Mouse (Mus musculus) R1 (cell line): ENCODE results near the gene Xrra1.
"Not testable (repeated sequence)": the region's sequence is repeated elsewhere in the genome, so short reads cannot be mapped to it uniquely, and the experiment has no call there.

Experiments used
- DNase-seq: peaks from one replicate; pipeline ENCODE4 v3.0.0-alpha.2; 2018; ENCODE audit warnings: low read depth, low spot score

Gene Xrra1

DNA sequence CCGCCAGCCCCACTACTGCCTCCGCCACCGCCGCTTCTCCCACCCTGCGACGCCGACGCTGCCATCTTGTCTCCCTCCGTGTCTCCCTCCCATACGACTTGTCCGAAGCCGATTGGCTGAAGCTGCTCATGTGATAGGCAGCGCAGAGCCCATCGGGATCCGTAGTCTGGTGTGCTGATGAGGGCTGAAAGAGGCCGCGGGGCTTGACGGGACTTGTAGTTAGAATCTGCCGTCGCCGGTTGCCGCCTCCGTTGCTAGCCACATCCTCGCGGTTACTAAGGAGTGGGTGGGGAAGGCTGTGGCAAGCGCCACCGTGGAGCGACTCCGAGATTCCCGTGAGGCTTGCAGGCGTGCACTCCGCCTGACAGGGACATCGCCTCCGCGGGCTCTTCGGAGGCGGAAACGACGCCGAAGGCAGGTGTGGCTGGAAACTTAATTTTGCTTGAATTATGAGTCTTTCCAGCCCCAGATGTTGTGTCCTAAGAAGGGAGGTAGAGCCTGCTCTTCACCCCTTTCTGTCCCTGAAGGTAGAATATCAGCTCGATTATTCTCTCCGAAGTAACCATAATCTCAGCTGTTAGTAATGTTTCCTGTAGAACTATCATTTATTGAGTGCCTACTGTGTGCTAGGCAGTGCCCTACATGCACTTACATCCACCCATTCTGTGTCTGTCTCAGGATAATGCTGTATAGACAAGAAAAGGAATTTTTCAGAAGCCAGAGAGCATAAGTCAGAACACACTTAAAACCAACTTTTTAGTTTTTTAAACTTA lies at the start of gene Xrra1:
Gene Xrra1 (plus strand): TSS at position 304 of the 773 bp plus-strand sequence.
- DNase-seq = peak; percentile 100

DNA sequence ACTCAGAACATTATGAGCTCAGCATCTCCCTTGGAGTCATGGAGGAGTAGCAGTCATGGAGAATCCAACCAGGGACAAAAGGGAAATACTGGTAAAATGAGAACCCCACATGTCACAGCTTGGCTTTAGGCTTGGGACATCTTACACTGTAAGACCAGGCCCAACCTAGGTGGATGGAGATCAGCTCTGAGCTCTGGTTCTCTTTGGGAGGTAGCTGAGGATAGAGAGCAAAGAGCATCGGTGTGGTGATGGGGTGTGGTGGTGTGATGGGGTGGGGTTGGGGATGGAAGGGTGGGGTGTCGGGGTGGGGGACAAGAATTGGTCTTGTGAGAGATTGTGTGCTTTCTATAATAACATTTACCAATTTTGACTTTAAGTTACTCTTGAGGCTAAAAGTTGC lies 48.1 kb upstream of the Xrra1 start:
- no peak for DNase-seq

DNA sequence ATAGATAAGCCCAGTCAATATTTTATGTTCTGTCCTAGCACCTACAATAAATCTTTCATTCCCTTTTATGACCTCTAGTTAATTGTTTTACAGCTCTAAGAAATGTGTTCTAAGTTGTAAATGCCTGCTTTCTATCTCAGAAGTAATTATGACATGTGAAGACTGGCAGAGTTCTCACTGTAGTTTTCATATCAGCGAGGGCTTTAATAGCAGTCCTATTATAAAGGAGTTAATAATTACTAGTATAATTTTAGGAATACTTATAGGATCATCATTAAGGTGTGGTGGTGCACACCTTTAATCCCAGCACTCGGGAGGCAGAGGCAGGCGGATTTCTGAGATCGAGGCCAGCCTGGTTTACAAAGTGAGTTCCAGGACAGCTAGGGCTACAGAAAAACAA lies 47.3 kb upstream of the Xrra1 start:
- DNase-seq = no peak

DNA sequence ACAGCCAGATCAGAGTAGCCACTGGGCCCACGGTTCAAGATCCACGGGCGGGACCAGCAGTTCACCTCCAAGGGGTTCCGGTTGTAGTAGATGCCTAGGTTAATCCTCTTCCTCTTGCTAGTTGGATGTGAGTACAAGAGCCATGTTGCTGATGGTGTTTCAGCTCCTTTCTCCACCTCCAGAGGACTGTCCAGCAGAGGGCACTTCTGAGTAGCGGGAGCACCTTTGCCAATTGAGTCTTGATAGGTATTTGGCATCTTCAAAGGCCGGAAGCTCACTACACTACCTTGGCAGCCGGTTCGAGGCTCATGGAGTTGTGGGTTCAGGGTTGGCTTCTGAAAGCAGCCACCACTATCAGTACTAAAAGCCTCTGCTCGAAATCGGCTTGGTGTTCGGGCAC lies 45.5 kb upstream of the Xrra1 start:
- peak; percentile 62 for DNase-seq

DNA sequence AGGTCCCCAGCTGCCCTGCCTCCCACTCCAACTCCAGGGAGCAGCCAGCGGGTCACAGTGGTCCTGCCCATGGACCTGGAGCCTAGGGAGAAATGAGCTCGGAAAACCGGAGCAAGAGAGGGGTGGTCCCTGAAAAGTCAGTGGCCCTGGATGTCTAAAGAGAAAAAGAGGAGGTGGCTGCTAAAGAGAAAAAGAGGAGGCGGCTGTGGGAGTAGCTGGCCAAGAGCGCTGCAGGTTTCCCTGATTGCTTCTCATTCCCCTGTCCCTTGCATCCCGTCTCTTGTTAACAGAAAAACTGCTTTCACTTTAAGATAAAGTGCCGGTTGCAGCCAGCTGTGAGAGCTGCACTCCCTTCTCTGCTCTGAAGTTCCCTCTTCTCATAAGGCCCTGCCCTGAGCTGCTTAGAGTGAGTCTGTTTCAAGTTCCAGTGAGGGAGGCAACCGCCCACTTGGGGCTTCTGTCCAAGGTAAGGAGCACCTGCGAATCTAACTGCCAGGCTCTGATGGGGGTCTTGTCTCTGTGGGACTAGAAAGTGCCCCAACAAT lies 40.7 kb upstream of the Xrra1 start:
- not testable (repeated sequence) for DNase-seq

DNA sequence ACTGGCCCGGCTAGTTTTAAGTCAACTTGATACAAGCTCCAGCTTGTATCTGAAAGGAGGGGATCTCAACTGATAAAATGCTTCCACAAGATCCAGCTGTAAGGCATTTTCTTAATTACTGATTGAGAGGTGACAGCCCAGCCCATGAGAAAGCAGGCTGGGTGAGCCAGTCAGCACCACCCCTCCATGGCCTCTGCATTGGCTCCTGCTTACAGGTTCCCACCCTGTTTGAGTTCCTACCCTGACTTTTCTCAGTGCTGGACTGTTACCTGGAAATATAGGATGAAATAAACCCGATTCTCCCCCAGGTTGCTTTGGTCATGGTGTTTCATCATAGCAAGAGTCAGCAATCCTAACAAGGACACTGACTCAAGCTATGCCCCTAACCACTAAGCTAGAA lies 37.0 kb upstream of the Xrra1 start:
- no peak for DNase-seq

DNA sequence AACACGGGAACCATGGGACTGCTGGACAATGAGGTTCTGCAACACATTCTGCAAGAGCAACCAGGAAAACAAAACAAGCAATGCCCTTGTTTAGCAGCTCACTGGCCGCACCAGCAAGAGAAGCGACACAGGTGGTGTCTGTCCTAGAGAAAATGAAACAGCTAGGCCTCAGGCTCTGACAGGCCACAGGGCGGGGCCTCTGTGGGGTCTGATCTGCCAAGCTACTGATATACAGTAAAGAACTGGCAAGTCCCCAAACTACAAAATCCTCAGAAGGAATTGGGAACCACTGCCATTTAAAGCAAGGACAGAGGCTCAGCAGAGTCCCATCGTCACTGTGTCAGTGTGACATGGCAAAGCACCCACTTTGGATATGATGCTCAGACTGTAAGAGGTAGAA lies 36.5 kb upstream of the Xrra1 start:
- no peak for DNase-seq

DNA sequence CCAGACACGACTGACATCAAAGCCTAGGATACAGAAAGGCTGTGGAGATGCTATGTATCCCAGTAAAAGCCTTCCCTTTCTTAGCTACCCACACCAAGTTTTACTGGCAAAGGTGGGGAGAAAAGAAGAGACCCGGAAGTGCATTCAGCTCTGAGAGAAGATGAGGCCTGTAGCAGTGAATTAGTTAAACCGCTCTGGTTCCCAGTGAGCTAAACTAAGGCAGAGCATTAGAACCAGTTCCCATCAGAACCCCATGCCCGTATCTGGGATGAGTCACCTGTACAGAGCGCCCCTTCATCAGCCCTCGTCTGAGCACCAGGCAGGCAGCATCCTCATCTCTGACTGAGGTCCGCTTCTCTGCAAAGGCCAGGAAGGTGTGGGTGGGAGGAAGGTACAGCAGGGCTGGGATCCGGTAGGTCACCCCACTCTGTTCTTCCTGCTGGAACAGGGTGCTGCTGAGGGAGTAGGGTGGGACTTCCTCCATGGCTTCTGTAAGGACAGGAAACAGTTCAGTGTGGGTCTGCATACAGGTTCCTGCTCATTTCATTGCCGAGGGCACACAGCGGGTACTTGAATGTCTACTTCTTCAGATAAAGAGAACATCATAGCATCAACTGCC lies 35.8 kb upstream of the Xrra1 start:
- no peak for DNase-seq

DNA sequence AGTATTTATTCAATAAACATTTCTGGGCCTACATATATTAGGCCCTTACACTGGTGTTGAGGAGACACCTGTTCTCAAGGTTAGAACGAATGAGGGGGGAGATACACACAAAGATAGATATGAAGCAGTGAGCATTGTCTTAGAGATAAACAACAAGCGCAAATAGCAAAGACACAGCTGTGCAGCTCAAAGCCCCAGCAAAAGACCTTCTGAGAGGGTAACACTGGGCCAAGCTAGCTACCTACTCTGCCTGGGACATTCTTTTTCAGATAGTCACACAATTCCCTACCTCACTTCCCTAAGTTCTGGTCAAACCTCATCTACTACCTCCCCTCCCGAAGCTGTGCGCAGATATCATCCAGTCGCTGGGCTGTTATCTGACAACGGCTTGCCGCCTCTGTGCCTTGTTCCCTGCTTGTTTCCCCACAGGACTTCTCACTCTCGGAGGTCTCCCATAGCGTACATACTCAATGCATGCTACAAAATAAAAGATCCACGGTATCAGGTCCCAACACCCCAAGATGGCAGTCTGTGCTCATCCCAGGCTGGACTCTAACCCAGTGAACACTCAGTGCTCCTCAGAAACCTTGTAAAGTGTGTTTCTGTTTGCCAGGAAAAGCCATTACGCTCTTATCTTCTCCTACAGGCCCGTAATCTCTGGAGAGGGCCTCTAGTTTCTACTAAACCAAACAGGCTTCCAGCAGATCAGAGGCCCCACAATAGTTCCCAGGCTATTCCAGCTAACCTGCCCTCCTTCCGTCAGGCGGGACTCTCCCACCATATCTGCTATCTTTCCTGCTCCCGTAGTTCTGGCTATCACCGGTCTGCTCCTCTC lies 34.0 kb upstream of the Xrra1 start:
- no peak for DNase-seq

DNA sequence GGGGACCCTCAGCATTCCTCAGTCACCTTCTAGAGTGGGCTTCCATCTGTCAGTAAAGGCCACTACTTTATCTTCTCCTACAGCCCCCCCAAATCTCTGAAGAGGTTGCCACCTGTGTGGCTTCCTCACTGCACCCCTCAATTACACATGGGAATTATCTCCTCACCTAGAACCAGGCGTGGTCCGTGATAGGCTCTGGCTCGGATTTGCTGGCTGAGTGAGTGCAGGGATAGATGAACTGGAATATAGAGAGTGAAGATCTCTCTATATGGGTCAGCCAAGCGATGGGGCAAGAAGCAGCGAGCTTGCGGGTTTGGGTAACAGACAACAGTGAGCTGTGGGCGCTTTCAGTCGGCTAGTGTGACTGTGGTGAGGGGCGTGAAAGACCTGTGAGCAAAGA lies 33.4 kb upstream of the Xrra1 start:
- DNase-seq = no peak

DNA sequence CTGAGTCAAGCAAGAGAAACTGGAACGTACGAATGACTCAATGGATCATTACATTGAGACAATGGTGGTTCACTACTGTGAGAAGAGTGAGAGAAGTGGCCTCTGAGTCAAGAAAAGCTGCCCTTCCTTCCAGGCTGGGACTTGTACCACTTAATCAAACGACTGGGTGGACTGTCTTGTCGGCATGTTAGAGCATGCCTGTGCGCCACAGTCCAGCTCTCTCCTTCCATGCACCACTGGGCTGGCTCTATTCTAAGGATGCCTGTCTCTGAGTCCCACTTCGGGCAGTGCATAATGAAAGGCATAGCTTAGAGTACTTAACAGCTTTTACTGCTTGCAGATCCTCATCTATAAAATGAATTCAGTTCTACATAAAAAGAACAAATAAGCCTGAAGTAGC lies 32.8 kb upstream of the Xrra1 start:
- DNase-seq = no peak

DNA sequence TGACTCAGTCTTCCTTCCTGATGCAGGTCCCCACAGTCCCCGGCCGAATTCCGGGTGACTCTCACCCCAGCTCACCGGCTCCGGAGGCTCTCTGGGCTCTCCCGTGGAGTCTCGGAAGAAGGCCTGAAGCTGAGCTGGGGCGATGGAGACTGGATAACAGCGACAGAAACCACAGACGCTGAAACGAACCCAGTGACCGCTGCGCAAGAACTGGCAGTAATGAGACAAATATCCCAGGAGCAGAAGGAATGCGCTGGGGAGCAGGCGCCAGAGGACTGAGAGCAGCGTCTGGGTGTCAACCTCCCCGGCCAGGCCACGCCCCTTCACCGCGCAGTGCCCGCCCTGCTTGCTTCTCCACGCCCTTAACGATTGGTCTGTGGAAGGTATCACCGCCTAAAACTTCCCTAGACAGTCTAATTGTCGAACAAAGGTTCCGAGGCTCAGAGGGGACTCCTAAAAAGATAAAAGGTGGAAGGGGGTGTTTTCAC lies 30.8 kb upstream of the Xrra1 start, which contains the start of gene Neu3:
Gene Neu3 (minus strand): TSS at position 335 of the 488 bp plus-strand sequence.
- peak; percentile 96 for DNase-seq

DNA sequence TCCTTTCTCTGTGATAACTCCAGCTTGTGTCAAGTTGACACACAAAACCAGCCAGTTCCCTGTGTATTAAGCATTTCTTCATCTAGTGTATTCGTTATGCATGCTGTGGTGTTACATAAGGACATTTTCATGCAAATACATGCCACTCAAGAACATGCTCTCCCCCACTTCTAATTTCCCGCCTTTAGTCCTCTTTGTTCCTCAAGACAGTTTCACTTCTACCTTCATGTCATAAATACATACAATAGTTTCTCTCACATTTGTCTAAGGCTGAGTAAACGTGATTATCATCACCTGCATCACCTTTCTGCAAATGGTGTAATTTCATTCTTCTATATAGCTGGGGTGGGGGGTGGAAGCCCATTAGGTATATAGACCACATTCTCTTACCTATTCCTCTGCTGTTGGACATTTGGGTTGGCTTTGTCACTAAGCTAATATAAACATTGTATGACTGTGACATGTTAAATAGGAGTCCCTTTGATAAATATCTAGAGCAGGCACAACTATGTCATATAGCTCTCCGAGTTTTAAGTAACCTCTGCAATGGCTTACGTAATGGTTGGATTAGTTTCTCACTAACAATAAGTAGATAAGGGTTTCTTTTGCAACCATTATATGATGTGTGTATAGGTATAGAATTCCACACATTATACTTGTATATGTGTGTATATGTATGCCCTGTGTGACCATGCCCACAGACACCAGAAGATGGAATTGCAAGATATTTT lies 25.6 kb upstream of the Xrra1 start:
- DNase-seq = no peak

DNA sequence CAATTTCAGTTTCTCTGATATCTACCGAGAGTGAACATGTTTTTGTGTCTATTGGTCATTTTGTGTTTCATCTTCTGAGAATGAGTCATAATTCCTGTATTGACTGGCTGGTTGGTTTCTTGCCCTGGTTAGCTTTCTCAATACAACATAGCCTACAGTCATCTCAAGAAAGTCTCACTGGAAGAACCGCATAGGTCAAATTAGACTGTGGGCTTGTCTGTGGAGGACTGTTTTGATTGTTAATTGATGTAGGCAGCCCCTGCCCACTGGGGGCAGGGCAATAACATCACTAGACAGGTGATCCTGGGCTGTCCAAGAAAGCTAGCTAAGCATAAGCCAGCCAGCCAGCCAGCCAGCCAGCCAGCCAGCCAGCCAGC lies 25.1 kb upstream of the Xrra1 start:
- DNase-seq = no peak

DNA sequence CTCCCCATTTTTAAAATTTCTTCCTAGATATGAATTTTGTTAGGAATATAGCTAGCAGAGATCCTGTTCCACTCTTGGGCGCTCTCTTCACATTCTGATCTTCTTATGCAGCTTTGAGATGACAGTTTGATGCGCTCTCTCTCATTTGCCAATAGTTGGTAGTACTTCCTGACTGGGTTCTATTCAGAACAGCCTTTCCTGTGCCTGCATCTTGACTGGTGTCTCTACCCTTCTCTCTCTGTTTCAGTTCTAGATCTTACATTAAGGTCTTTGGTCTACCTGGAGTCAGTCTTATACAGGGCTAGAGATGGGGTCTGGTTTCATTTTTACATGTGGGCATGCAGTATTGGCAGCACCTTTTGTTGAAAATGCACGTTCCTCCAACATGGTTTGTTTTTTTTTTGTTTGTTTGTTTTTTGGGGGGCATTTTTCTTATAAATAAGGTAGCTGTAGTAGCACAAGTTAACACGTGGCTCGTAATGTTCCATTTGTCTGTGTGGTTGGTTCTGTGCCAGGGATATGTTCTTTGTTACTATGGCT lies 24.5 kb upstream of the Xrra1 start:
- no peak for DNase-seq

DNA sequence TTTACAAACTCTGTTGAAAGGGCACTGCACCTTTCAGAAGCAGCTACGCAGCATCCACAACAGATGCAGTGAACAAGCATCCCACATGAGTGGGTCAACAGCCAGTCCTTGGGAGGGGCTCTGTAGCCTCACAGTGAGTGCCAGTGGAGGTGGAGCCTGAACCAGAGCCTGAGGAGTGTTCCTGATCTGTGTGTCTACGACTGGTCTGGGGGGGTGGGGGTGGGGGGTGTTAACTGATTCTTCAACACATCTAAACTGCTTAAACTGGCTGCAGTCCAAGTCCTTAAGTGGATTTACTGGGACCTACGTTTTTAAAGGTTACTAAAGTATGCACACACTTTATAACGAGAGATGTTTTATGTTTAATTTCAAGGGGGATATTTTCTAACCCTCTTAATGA lies 22.1 kb upstream of the Xrra1 start:
- DNase-seq = no peak

DNA sequence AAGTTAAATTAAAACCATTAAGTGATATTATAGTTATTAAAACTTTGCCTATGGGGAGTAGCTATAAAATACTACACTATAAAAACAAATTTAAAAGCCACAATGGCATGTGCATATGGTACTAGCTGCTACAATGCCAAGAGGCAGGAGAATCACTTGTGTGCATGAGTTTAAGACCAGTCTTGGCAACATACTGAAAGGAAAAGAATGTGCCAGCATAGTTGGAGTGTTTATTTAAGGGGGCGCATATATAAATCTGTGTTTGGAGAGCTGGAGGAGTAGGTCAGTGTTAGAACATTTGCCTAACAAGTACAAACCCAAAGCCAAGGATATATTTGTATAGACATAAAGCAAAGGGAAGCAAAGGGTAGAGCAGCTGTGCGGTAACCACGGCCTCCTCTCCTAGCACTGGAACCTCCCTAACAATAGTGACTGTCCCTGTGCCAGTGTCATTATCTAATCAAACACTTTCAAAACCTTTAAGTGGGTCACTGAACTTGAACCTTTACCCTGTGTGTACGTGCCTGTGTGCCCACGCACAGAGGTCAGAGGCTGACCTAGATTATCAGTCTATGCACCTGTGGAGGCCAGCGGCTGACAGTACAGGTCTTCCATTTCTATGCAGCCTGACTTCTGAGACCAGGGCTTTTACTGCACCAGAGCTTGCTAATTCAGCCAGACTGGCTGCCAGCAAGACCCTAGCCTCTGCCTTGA lies 21.4 kb upstream of the Xrra1 start:
- no peak for DNase-seq

DNA sequence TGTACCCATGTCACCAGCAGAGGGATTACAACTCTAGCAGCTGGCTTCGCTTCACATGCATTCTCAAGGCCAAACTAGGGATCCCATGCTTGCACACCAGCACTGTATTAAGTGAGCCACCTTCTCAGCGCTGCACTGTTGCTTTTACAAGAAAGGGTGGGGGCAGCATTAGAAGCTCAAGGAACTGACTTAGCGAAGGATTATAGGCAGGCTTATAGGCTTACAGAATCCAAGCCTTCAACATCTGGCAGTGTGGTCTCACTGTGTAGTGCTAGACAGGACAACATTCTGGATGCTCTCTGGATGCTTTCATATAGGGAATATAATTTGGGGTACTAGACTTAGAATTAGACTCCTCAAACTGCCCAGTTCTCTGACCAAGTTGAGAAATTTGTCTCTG lies 20.7 kb upstream of the Xrra1 start:
- no peak for DNase-seq

DNA sequence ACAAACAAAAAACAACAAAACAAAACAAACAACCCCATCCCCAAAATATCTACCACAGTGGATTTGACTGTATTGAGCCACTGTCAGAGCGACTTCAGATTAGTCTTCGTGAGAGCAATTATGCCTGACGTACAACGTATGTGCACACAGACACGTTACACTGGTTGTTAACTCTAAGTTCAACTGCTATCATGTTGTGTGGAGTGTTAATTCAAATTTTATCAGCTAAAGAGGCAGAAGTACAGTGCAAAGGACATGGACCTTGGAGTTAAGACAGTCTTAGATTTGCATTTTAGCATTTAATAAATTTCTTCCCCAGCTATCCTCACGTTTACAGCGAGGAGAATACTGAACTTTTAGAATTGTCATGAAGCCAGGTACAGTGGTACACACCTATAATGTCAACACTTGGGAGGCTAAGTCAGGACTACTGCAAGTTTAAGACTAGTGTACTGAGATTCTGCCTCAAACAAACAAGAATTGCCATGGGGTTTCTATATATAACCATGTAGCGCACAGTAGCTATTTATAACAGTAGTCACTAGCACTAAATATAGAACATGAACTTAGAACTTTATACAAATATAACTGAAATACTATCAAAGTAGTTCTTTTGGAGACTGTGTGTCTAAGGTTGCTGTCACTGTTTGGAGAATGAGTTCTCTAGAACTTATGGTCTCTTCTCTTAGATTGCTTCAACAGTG lies 13.2 kb upstream of the Xrra1 start:
- DNase-seq = no peak

DNA sequence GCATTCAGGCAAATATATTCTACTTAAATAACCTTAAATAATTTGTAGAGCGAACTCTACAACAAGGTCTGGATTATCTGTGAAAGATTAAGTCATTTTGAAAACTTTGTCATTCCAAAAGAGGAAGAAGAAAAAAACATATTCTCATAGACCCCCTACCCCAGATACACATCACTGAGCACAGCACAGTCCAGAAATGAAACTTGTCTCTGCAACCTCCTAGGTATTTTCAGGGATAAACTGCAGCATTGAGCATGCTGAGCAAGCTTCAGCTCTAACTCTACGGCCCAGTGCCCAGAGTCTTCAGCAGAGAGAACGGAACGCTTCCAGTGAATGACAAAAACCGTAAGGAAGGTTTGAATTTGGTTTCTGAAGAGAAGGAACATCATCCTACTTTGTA lies 8.4 kb upstream of the Xrra1 start:
- DNase-seq = no peak
